Mouse (Mus musculus) heart, embryonic 13.5 days (tissue): ENCODE data around the gene Gnl3l. TPM values are rescaled to one million over a fixed set of nuclear protein-coding genes. Genes with fewer than 3 reads are reported as not detected.

ENCODE experiments used
- ATAC-seq: fragments of 200-750 bp; cut with Nextera tagmentation; 2 replicates; pipeline ENCODE4 v1.8.0; 2017; ENCODE audit warnings: moderate TSS enrichment; ENCODE audit not compliant: insufficient number of reproducible peaks, low FRiP score, low TSS enrichment; ENCODE audit errors: extremely low read depth
- H3K27ac ChIP-seq: fragments of 300-500 bp; sonication (generic); replicated peaks from 2 replicates; pipeline ENCODE4 v1.5.1; 2015; ENCODE audit warnings: moderate library complexity, mild to moderate bottlenecking, inconsistent platforms
- H3K27me3 ChIP-seq: fragments of 300-500 bp; sonication (generic); replicated peaks from 2 replicates; pipeline ENCODE4 v1.6.1; 2015; ENCODE audit warnings: mild to moderate bottlenecking, inconsistent platforms
- H3K36me3 ChIP-seq: fragments of 300-500 bp; sonication (generic); 2 replicates; pipeline ENCODE4 v1.6.1; 2015; ENCODE audit warnings: mild to moderate bottlenecking, inconsistent platforms
- H3K4me1 ChIP-seq: fragments of 300-500 bp; sonication (generic); 2 replicates; pipeline ENCODE4 v1.6.1; 2015; ENCODE audit warnings: inconsistent platforms
- H3K4me2 ChIP-seq: fragments of 300-500 bp; sonication (generic); 2 replicates; pipeline ENCODE4 v1.6.1; 2015; ENCODE audit warnings: inconsistent platforms, mild to moderate bottlenecking, moderate library complexity
- H3K4me3 ChIP-seq: fragments of 300-500 bp; sonication (generic); 2 replicates; pipeline ENCODE4 v1.5.1; 2015; ENCODE audit warnings: moderate library complexity, mild to moderate bottlenecking, inconsistent platforms
- H3K9ac ChIP-seq: fragments of 300-500 bp; sonication (generic); 2 replicates; pipeline ENCODE4 v1.6.1; 2015; ENCODE audit warnings: inconsistent platforms, mild to moderate bottlenecking, moderate library complexity
- H3K9me3 ChIP-seq: fragments of 300-500 bp; sonication (generic); 2 replicates; pipeline ENCODE4 v1.6.1; 2016; ENCODE audit warnings: inconsistent platforms
- WGBS: fragments of 180-500 bp; shearing (Covaris S2); methylation state at CpG from one replicate; pipeline ENCODE4 v1.1.7; 2015; ENCODE audit warnings: mixed read lengths; 5-methylcytosine and 5-hydroxymethylcytosine counted together
- polyA plus RNA-seq: library from polyadenylated mRNA; unstranded; fragments of >200 nt; fragmentation: Nextera tagmentation; extraction: Ambion mirVana; gene quantifications from 2 replicates; pipeline ENCODE4 v1.2.1, GENCODE M21; 2015

Gene Gnl3l
- polyA plus RNA-seq: 22.4 and 23.3 TPM in 2 replicates

- H3K9ac ChIP-seq: peak within 1 kb of the TSS; percentile 74
- no peaks in the 10 kb centered on the region for H3K27me3 ChIP-seq
- peak within 1 kb of the TSS; percentile 59 for H3K4me3 ChIP-seq
- H3K27ac ChIP-seq: peak within 1 kb of the TSS; percentile 76
- no peaks in the 10 kb centered on the region for H3K9me3 ChIP-seq
- peak within 1 kb of the TSS; percentile 71 for H3K4me2 ChIP-seq
- peaks cover 6% of the 10 kb centered on the region for H3K4me1 ChIP-seq
- peak; percentile 93 for ATAC-seq
- 15% methylated on average over 43 of the region's 43 CpGs for WGBS
- peaks cover 16% of the 10 kb centered on the region for H3K36me3 ChIP-seq
These were observed at the start of gene Gnl3l for GRCm38 (mm10) chrX:151016938-151017877. Gnl3l (minus strand) TSS chrX:151017322.

GRCm38 (mm10) chrX:151066071-151066666 is 49.0 kb upstream of the Gnl3l start:
- Histone ChIP-seq H3K27me3 (no peaks in the 10 kb centered on the region), H3K36me3 (peaks cover 37% of the 10 kb centered on the region), H3K4me1 (no peaks in the 10 kb centered on the region), H3K9me3 (no peaks in the 10 kb centered on the region), H3K4me2 (no peak overlapping the region), H3K4me3 (no peak overlapping the region), H3K27ac (no peak overlapping the region), H3K9ac (no peak overlapping the region)
- ATAC-seq: no peak
- 77% methylated on average over 7 of the region's 7 CpGs for WGBS

GRCm38 (mm10) chrX:151061615-151062299 is 44.6 kb upstream of the Gnl3l start:
- no peak overlapping the region for H3K4me2 ChIP-seq
- H3K9ac ChIP-seq: no peak overlapping the region
- WGBS: 64% methylated on average over 3 of the region's 3 CpGs
- peaks cover 6% of the 10 kb centered on the region; the same call in 1 of the 2 replicates for H3K36me3 ChIP-seq
- no peak overlapping the region for H3K4me3 ChIP-seq
- no peaks in the 10 kb centered on the region for H3K4me1 ChIP-seq
- H3K9me3 ChIP-seq: no peaks in the 10 kb centered on the region
- H3K27ac ChIP-seq: no peak overlapping the region
- no peak for ATAC-seq
- 0 out of 2 replicates have a peak, but pooled peaks cover 3% of the 10 kb centered on the region for H3K27me3 ChIP-seq

- WGBS: 88% methylated on average over 1 of the region's 1 CpGs
- H3K27me3 ChIP-seq: 0 out of 2 replicates have a peak, but pooled peaks cover 3% of the 10 kb centered on the region
- H3K9ac ChIP-seq: no peak overlapping the region
- no peak for ATAC-seq
- H3K9me3 ChIP-seq: no peaks in the 10 kb centered on the region
- no peaks in the 10 kb centered on the region for H3K36me3 ChIP-seq
- no peak overlapping the region for H3K4me2 ChIP-seq
- H3K4me3 ChIP-seq: no peak overlapping the region
- H3K27ac ChIP-seq: no peak overlapping the region
- peaks cover 12% of the 10 kb centered on the region for H3K4me1 ChIP-seq
These were observed 42.2 kb upstream of the Gnl3l start for GRCm38 (mm10) chrX:151059346-151059745.

GRCm38 (mm10) chrX:151055559-151055958 is 38.4 kb upstream of the Gnl3l start:
- Histone ChIP-seq H3K36me3 (no peaks in the 10 kb centered on the region), H3K4me3 (no peak overlapping the region), H3K27ac (0 out of 2 replicates have a peak overlapping the region, but pooled peaks have one; percentile 24), H3K4me2 (no peak overlapping the region), H3K27me3 (0 out of 2 replicates have a peak, but pooled peaks cover 3% of the 10 kb centered on the region), H3K9me3 (no peaks in the 10 kb centered on the region), H3K4me1 (peaks cover 30% of the 10 kb centered on the region), H3K9ac (no peak overlapping the region)
- ATAC-seq: no peak
- 7% methylated on average over 1 of the region's 1 CpGs for WGBS

GRCm38 (mm10) chrX:151054489-151054888 is 37.4 kb upstream of the Gnl3l start:
- peaks cover 38% of the 10 kb centered on the region for H3K4me1 ChIP-seq
- peak overlapping the region; percentile 33 for H3K4me2 ChIP-seq
- no peaks in the 10 kb centered on the region for H3K9me3 ChIP-seq
- no peak overlapping the region for H3K4me3 ChIP-seq
- no peaks in the 10 kb centered on the region for H3K36me3 ChIP-seq
- 0 out of 2 replicates have a peak, but pooled peaks cover 3% of the 10 kb centered on the region for H3K27me3 ChIP-seq
- ATAC-seq: no peak
- peak overlapping the region; percentile 59 for H3K27ac ChIP-seq
- no peak overlapping the region for H3K9ac ChIP-seq
- 65% methylated on average over 5 of the region's 6 CpGs for WGBS

- no peak overlapping the region for H3K27ac ChIP-seq
- H3K36me3 ChIP-seq: no peaks in the 10 kb centered on the region
- no peak for ATAC-seq
- H3K9me3 ChIP-seq: no peaks in the 10 kb centered on the region
- no peaks in the 10 kb centered on the region for H3K27me3 ChIP-seq
- no peak overlapping the region for H3K4me2 ChIP-seq
- no peak overlapping the region for H3K9ac ChIP-seq
- H3K4me3 ChIP-seq: no peak overlapping the region
- H3K4me1 ChIP-seq: peaks cover 47% of the 10 kb centered on the region
- WGBS: 62% methylated on average over 7 of the region's 7 CpGs
These were observed 33.2 kb upstream of the Gnl3l start for GRCm38 (mm10) chrX:151050337-151050736.

- Histone ChIP-seq H3K4me3 (no peak overlapping the region), H3K9ac (no peak overlapping the region), H3K36me3 (no peaks in the 10 kb centered on the region), H3K4me1 (peaks cover 41% of the 10 kb centered on the region), H3K27ac (no peak overlapping the region), H3K4me2 (peak overlapping the region; percentile 76), H3K9me3 (no peaks in the 10 kb centered on the region), H3K27me3 (no peaks in the 10 kb centered on the region)
- no peak for ATAC-seq
- 64% methylated on average over 8 of the region's 8 CpGs for WGBS
These were observed 32.6 kb upstream of the Gnl3l start for GRCm38 (mm10) chrX:151049661-151050215.

- H3K36me3 ChIP-seq: no peaks in the 10 kb centered on the region
- 13% methylated on average over 51 of the region's 56 CpGs for WGBS
- peaks cover 20% of the 10 kb centered on the region for H3K4me1 ChIP-seq
- H3K4me2 ChIP-seq: peak overlapping the region; percentile 76
- no peaks in the 10 kb centered on the region for H3K9me3 ChIP-seq
- no peaks in the 10 kb centered on the region for H3K27me3 ChIP-seq
- no peak; the same call in 1 of the 2 replicates for ATAC-seq
- H3K9ac ChIP-seq: peak overlapping the region; percentile 91
- H3K4me3 ChIP-seq: peak overlapping the region; percentile 75
- H3K27ac ChIP-seq: peak overlapping the region; percentile 89
These were observed 30.4 kb upstream of the Gnl3l start for GRCm38 (mm10) chrX:151047431-151048058.

- peak; percentile 76; the same call in 1 of the 2 replicates for ATAC-seq
- 17% methylated on average over 52 of the region's 62 CpGs for WGBS
- H3K4me1 ChIP-seq: peaks cover 19% of the 10 kb centered on the region
- H3K9ac ChIP-seq: peak overlapping the region; percentile 91
- peak overlapping the region; percentile 76 for H3K4me2 ChIP-seq
- H3K4me3 ChIP-seq: peak overlapping the region; percentile 75
- no peaks in the 10 kb centered on the region for H3K27me3 ChIP-seq
- peak overlapping the region; percentile 89 for H3K27ac ChIP-seq
- H3K36me3 ChIP-seq: no peaks in the 10 kb centered on the region
- no peaks in the 10 kb centered on the region for H3K9me3 ChIP-seq
These were observed 29.8 kb upstream of the Gnl3l start for GRCm38 (mm10) chrX:151046777-151047430.
